Mouse (Mus musculus): ENCODE measurements around the gene Dll1.

- no peak for TF ChIP-seq EP300 (IDR thresholded peaks at IDR 0.05)
- peak; percentile 83 for TF ChIP-seq CTCF (IDR thresholded peaks at IDR 0.05)
These were observed 1.2 kb upstream of the Dll1 start for GRCm38 (mm10) chr17:15377901-15378300.
